Mouse (Mus musculus): ENCODE results near the gene Prelp.
A peak's percentile ranks its signal among the peaks of the same experiment; 100 is the strongest.

Prelp gene

GRCm38 (mm10) chr1:133933301-133934195 lies 12.3 kb upstream of the Prelp start:
- no peak for DNase-seq

DNA sequence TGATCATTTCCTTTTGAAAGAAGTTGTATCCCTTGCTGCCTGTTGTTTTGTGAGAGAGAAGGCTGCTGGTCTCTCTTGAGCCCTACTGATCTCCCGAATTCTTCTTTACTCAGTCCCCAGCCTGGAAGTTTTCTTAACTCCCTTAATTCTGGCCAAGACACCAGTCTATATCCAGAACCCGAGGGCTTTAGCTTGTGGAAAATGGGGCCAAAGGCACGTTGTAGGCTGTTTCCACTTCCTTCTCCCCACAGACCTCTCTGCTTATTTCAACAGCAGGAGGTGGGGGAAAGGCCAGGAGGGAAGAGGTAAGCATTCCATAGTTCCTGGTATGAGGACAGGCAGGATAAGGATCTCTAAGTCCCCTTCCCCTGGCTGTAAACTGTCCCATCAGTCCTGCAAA lies 8.8 kb upstream of the Prelp start:
- no peak for DNase-seq

- DNase-seq, result no peak
These were observed 4.0 kb upstream of the Prelp start for GRCm38 (mm10) chr1:133925223-133925622.

DNA sequence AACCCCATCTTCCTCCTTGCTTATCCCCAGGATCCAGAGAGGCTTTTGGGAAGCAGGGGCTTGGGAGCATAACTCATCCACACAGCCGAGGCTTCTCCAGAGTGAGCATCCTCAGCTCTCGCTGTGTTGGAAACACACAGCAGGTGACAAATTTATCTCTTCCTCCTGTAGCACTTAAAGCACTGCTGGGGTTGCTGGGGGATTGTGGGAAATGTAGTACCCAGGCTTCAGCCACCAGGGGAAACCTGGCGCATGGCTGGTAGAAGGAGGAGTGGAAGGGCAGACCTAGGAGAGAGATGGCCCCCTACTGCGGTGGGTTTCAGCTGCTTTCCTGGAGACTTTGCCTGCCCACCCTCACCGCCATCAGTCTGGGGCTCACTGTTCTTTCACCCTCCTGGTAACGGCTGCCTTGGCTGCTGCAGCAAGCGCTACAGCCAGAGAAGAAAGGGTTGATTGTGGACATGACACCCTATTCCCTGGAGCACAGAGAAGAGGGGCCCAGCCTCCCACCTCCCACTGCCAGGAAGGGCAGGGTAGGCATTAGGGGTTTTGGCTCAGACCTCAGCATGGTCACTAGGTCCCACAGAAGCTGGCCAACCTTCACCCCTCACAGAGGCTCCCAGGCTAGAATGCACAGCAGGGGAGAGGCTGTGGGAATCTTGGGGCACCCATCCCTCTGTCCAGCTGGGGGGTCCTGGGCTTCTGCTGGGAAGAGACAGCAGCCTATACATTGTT lies 3.1 kb upstream of the Prelp start:
- peak in 1 of 2 experiments; percentile 23 for DNase-seq

DNA sequence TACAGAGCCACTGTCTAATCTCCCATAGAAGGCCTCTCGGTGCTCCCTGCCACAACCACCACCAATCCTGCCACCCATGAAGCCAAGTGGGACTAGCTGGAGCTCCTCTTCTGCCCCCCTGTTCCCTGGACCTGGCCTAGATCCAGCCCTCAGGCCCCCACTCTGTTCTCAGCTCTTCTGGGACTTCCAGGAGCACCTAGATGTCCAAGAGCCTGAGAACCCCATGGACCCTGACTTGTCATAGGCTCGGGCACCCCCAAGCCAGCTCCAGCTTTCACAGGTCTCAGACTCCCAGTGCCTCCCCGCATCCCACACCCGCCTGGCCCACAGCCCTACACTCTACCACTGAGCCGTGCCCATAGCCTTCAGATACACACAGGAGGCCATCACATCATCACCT lies 1.9 kb upstream of the Prelp start:
- no peak for DNase-seq

DNA sequence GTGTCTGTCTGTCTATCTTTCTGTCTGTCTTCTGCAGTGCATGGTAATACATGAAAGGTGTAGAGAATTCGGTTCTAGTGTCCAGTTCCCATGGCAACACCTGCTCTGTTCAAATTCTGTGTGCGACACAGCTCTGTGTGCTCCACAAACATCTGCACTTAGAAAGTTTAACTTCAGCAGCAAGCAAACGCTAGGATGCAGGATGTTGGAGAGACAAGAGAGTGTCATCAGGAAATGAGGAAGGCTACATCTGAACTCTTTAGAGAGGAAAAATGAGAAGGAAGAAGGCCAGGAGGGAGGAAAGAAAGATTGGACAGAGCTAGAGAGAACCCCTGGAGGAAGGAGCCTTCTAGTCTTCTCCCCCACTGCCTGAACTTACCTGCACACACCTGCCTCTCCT lies 338 bp downstream of the Prelp start:
- no peak for DNase-seq

DNA sequence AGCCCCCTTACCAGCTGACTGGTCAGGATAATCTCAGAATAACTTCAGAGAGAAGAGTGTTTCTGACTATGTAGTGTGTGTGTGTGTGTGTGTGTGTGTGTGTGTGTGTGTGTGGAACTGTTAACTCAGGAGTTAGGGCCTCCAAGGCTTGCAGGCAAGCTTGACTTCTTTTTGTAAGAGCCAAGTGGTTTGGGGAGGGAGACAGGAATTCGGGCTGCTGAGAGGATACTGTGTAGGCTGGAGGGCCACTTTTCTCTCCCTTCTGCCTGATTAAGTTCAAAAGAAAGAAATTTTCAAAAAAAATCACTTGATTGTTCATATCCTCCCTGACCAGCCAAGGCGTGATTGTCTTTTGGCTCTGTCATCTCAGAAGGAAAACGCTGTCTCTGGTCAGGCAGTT lies 813 bp downstream of the Prelp start:
- no peak for DNase-seq

DNA sequence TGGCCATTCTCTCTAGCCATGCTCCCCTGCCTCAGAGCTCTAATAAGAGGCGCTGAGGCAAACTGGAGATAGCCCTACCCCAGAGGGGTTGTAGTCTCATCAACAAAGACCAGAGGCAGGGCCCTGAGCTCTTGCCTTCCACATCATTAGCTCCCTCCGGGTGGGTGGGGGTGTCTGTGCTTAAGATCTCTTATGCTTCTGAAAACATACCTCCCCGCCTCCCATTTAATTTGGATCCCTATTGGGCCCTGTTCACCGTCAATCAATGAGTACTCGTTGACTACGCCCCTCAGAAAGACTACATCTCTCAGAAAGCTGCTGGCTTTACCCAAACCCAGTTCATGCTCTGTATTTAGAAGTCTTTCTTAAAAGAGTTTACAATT lies 3.1 kb downstream of the Prelp start:
- DNase-seq, result no peak

DNA sequence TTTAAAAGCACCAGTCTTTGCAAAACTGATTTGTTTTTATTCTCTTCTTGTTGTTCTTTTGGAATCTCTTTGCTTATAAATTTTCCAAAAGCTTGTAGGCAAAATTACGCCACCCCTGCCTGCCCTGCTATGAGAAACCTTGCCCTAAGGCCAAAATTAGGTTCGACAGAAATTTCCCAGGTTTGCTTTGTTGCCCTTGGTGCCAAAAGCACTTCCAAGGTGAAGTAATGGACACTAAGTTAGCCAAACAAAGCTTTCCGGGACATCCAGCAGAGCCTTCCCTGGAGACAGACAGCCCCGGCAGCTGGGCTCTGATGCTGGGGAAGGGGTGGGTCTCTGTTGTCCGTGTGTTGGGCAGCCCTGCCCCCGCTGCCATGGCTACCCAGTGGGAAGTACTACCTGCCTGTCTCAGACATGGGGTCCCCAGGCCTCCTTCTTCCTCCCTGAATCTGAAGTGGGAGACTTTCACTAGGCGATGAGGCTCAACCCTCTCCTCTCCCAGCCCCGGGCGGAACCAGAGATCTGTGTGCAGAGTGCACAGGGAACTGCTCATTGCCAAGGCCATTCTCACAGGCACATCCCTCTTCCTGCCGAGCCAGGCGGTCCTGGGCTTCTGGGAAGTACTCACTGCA lies 3.6 kb downstream of the Prelp start:
- no peak for DNase-seq

- DNase-seq, result no peak
These were observed 5.4 kb downstream of the Prelp start for GRCm38 (mm10) chr1:133915723-133916355.

DNA sequence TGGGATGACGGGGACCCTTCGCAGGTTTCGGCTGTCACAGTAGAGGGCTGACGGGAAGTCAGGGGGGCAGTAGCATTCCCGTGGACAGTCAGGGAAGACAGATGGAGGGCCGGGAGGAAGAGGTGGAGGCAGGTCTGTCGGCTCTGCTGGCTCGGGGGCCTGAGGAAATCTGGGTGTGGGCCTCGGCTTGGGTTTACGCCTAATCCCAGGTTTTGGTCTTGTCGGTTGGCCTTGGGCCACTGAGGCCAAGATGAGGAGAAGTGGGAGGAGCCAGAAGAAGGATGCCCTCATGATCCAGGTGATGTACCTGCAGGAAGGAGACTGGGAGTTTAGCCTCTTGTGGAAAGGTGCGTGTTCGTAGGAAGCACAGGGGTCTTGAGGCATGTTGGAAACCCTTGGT lies 6.1 kb downstream of the Prelp start:
- DNase-seq, result no peak

- DNase-seq, result no peak
These were observed 8.2 kb downstream of the Prelp start for GRCm38 (mm10) chr1:133913018-133913417.

GRCm38 (mm10) chr1:133911456-133911855 lies 9.8 kb downstream of the Prelp start:
- DNase-seq, result peak; percentile 29 to 39

GRCm38 (mm10) chr1:133911008-133911407 lies 10.2 kb downstream of the Prelp start:
- no peak for DNase-seq

DNA sequence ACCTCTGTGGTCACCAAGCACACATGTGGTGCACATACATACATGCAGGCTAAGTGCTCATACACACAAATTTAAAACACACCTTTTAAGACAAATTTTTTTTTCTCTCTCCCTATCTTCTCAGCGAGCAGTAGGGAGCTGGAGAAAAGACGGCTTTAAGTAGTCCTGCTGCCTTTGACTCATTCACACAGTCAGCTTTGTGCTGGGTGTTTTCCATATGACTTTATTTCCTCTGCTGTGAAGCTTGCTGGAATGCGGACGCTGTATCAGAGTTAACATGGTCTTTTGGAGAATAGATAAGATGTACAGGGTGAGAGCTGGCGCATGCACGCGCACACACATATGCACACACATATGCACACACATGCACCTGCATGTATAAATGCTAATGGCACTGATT lies 11.1 kb downstream of the Prelp start:
- no peak for DNase-seq

GRCm38 (mm10) chr1:133908659-133909575 lies 12.3 kb downstream of the Prelp start:
- no peak for DNase-seq

- peak; percentile 22 to 48 for DNase-seq
These were observed 13.1 kb downstream of the Prelp start, which contains the start of gene Optc for GRCm38 (mm10) chr1:133907949-133908658. Gene Optc, minus strand, starts transcription at chr1:133907999.

GRCm38 (mm10) chr1:133906420-133906819 lies 14.8 kb downstream of the Prelp start:
- DNase-seq, result no peak

DNA sequence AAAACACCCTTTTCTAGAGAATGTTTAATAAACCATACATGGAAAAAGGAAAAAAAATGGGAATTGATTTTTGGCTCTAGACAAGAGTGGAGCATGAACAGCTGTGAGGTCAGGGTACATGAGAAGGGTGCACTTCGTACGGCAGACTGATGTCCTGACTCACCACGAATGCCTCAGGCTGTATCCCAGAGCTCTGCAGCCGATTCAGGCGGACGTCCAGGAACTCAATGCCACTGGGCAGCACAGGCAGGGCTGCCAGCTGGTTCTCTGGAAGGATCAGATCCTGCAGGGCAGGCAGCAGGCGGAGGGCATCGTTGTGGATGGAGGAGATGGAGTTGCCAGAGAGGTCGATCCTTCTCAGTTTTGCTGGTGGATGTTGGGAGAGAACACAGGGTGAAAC lies 20.4 kb downstream of the Prelp start:
- DNase-seq, result no peak

DNA sequence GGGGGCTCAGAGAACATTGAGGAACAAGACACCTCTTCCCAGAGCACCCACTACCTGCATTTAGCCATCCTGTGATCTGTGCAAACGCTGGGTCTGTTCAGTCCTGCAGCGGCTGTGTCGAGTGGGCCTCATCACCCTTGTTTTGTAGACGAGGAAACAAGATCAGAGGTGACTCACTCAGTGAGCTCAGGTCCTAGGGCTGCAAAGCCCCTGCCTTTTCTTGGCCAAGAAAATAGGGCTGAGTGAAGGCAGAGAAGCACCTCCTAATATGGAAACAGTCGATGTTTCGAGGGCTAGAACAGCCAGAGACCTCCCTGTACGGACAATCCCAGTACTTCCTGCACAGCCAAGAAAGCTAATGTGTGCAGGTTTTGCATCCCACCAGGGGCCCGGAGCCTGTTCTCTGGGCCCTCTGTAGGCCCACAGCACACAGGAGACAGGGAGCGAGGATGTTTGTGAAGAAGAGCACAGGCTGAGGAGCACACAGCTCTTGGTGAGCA lies 22.1 kb downstream of the Prelp start:
- no peak for DNase-seq

- DNase-seq, result no peak
These were observed 23.9 kb downstream of the Prelp start for GRCm38 (mm10) chr1:133897293-133897692.
